31 mouse cellular contexts compared by ENCODE assay signal in the genomic region with DNA sequence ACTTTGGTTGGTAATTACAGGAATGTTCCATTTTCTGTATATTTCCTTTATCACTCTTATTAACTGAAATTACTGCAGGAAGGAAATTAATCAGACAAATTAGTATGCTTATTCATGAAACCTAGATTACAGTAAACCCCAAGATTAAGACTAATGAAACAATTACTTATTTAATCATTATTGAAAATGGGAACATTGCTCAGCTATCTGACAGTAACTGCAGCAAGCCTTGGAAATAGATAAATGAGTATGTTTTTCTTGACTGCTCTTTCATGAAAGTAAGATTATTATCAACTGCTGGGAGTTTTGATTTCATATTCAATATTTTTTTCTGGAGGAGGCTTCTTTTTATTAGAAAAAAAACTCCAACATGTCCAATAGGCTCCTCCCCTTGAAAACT.
"Had no signal": no experiment of that assay in that cellular context is flagged by ENCODE, and none has a peak within 500 bp of the region (broad histone marks: within the 10 kb centered on the region; RNA-seq: fewer than 3 reads in every experiment).

No protein-coding gene starts in this region.

- DNase-seq: heart, postnatal 10 days; heart, postnatal 14 days; heart, postnatal 36 days; heart, postnatal 4 days; kidney, adult 11 months; kidney, adult 18-20 months; kidney, adult 2 months; kidney, adult 8-10 months; kidney, adult 9 months; kidney, postnatal 10 days; kidney, postnatal 14 days; kidney, postnatal 25 days; kidney, postnatal 36 days; kidney, postnatal 4 days; layer of hippocampus, adult 9-11 months; layer of hippocampus, postnatal 36 days had no signal

- H3K27ac ChIP-seq: heart, embryonic 10.5 days; heart, embryonic 13.5 days; heart, embryonic 15.5 days; hindbrain, embryonic 10.5 days; hindbrain, embryonic 12.5 days; hindbrain, embryonic 13.5 days; hindbrain, embryonic 14.5 days; hindbrain, embryonic 15.5 days; hindbrain, postnatal 0 days; intestine, embryonic 15.5 days; kidney, embryonic 15.5 days; kidney, postnatal 0 days; layer of hippocampus, adult 2 months; left cerebral cortex, adult 2 months had no signal

- H3K9me3 ChIP-seq: heart, embryonic 10.5 days; heart, embryonic 12.5 days; heart, embryonic 13.5 days; heart, embryonic 15.5 days; hindbrain, embryonic 10.5 days; hindbrain, embryonic 12.5 days; hindbrain, embryonic 13.5 days; hindbrain, embryonic 15.5 days; intestine, embryonic 15.5 days; kidney, embryonic 15.5 days had no signal

- H3K4me3 ChIP-seq: heart, embryonic 10.5 days; heart, embryonic 12.5 days; heart, embryonic 13.5 days; heart, embryonic 15.5 days; hindbrain, embryonic 10.5 days; hindbrain, embryonic 12.5 days; hindbrain, embryonic 13.5 days; hindbrain, embryonic 15.5 days; intestine, embryonic 15.5 days; kidney, embryonic 15.5 days; layer of hippocampus, adult 2 months; left cerebral cortex, adult 2 months had no signal

- H3K27me3 ChIP-seq: heart, embryonic 12.5 days; heart, embryonic 13.5 days; heart, embryonic 15.5 days; hindbrain, embryonic 12.5 days; hindbrain, embryonic 13.5 days; hindbrain, embryonic 15.5 days; intestine, embryonic 15.5 days; kidney, embryonic 15.5 days had no signal

- H3K36me3 ChIP-seq: heart, embryonic 10.5 days; heart, embryonic 12.5 days; heart, embryonic 13.5 days; heart, embryonic 15.5 days; hindbrain, embryonic 10.5 days; hindbrain, embryonic 12.5 days; hindbrain, embryonic 13.5 days; hindbrain, embryonic 15.5 days; intestine, embryonic 15.5 days; kidney, embryonic 15.5 days had no signal

- H3K4me1 ChIP-seq: heart, embryonic 10.5 days; heart, embryonic 12.5 days; heart, embryonic 13.5 days; heart, embryonic 15.5 days; hindbrain, embryonic 10.5 days; hindbrain, embryonic 12.5 days; hindbrain, embryonic 13.5 days; hindbrain, embryonic 15.5 days; intestine, embryonic 15.5 days; kidney, embryonic 15.5 days had no signal

- H3K9ac ChIP-seq: heart, embryonic 12.5 days; heart, embryonic 13.5 days; heart, embryonic 15.5 days; hindbrain, embryonic 12.5 days; hindbrain, embryonic 13.5 days; hindbrain, embryonic 14.5 days; hindbrain, embryonic 15.5 days; intestine, embryonic 15.5 days; kidney, embryonic 15.5 days had no signal
